Mouse (Mus musculus) embryonic fibroblast, embryonic 13.5 days (primary cell): ENCODE results near the gene Gm10354.
"Not testable (repeated sequence)": the region's sequence is repeated elsewhere in the genome, so short reads cannot be mapped to it uniquely, and the experiment has no call there.

Experiments used
- CTCF ChIP-seq: IDR thresholded peaks from 2 replicates; pipeline ENCODE4 v1.5.1; 2011; ENCODE audit warnings: mild to moderate bottlenecking, control low read depth, low read length, moderate library complexity, borderline replicate concordance; ENCODE audit not compliant: insufficient read depth
- POLR2A ChIP-seq: IDR thresholded peaks from 2 replicates; pipeline ENCODE4 v1.6.1; 2011; ENCODE audit warnings: low read depth, mild to moderate bottlenecking, control low read depth, low read length, moderate library complexity

DNA sequence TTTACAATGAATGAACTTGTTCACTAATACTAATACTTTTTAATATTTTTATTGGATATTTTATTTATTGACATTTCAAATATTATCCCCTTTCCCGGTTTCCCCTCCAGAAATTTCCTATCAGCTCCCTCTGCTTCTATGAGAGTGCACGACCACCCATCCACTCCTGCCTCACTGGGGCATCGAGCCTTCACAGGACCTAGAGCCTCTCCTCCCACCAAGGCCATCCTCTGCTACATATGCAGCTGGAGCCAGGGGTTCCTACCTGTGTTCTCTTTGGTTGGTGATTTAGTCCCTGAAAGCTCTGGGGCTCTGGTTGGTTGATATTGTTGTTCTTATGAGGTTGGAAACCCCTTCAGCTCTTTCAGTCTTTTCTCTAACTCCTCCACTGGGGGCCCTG lies 26.0 kb downstream of the Gm10354 start:
- TF ChIP-seq CTCF, POLR2A: not testable (repeated sequence)
